Mouse (Mus musculus) myocyte (in vitro differentiated cells): ENCODE measurements at regions not wholly inside any gene's neighbourhood (a gene's known extent, or its start where the extent isn't known, plus 50 kb on each side); places are given as distances from the start of the nearest gene placed in this dataset.

Experiments used
- CEBPB ChIP-seq: IDR thresholded peaks from 2 replicates; pipeline ENCODE4 v1.6.1; 2011; ENCODE audit warnings: mild to moderate bottlenecking, moderate library complexity; ENCODE audit not compliant: poor library complexity, insufficient read depth, severe bottlenecking
- E2F4 ChIP-seq: IDR thresholded peaks from one replicate; pipeline ENCODE4 v1.6.1; 2011; ENCODE audit warnings: mild to moderate bottlenecking, control low read depth, moderate library complexity; ENCODE audit not compliant: insufficient read depth
- MAX ChIP-seq: IDR thresholded peaks from one replicate; pipeline ENCODE4 v1.6.1; 2011; ENCODE audit warnings: low read depth, mild to moderate bottlenecking, control low read depth
- MYOD1 ChIP-seq, 3 experiments: IDR thresholded peaks; one replicate each; pipeline ENCODE4 v1.6.1; 2011; ENCODE audit warnings: control low read depth in 2 of 3, low read depth in 2 of 3, mild to moderate bottlenecking in 2 of 3, moderate library complexity in 1 of 3; ENCODE audit not compliant: insufficient read length in 2 of 3, control insufficient read depth in 1 of 3
- MYOG ChIP-seq, 3 experiments: IDR thresholded peaks; one replicate each; pipeline ENCODE4 v1.6.1; 2011; ENCODE audit warnings: control low read depth in 2 of 3, low read depth in 2 of 3, mild to moderate bottlenecking in 2 of 3; ENCODE audit not compliant: insufficient read length in 2 of 3, control insufficient read depth in 1 of 3, insufficient read depth in 1 of 3
- POLR2A ChIP-seq: IDR thresholded peaks from one replicate; pipeline ENCODE4 v1.6.1; 2011; ENCODE audit warnings: low read depth, mild to moderate bottlenecking, control low read depth, moderate library complexity; ENCODE audit not compliant: insufficient read length
- POLR2AphosphoS2 ChIP-seq: IDR thresholded peaks from one replicate; pipeline ENCODE4 v1.6.1; 2011; ENCODE audit warnings: low read depth, control low read depth; ENCODE audit not compliant: insufficient read length
- REST ChIP-seq: IDR thresholded peaks from one replicate; pipeline ENCODE4 v1.6.1; 2011; ENCODE audit warnings: mild to moderate bottlenecking, control low read depth, moderate library complexity; ENCODE audit not compliant: insufficient read depth, insufficient read length
- SRF ChIP-seq: IDR thresholded peaks from one replicate; pipeline ENCODE4 v1.6.1; 2011; ENCODE audit warnings: low read depth; ENCODE audit not compliant: control insufficient read depth, insufficient read length
- TCF12 ChIP-seq: IDR thresholded peaks from one replicate; pipeline ENCODE4 v1.6.1; 2011; ENCODE audit warnings: mild to moderate bottlenecking, control low read depth; ENCODE audit not compliant: poor library complexity, insufficient read depth, severe bottlenecking
- TCF3 ChIP-seq: IDR thresholded peaks from one replicate; pipeline ENCODE4 v1.6.1; 2011; ENCODE audit warnings: low read depth, control low read depth; ENCODE audit not compliant: insufficient read length
- USF1 ChIP-seq: IDR thresholded peaks from one replicate; pipeline ENCODE4 v1.6.1; 2011; ENCODE audit warnings: low read depth, mild to moderate bottlenecking, control low read depth, moderate library complexity

DNA sequence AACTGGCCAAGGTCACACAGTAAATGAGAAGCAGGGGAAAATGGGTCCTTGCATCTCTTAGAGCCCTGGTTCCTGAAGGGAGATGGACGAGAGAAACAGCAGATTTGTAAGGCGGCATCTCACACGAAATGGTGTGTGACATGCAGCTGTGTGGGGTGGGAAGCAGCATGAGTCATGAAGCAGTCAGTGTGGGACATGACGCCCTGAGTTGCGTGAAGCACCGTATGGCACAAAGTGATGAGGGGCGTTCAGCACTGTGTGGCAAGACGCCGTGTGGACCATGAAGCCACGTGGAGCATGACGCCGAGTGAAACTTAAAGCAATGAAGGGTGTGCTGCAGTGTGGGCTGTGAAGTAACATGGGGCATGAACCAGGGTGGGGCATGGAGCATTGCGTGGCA, 414.9 kb upstream of the Zmiz1 start:
- TF ChIP-seq E2F4 (no peak), POLR2AphosphoS2 (no peak), CEBPB (no peak), MYOG (IDR thresholded peaks at IDR 0.05; ENCODE audit: control insufficient read depth in 1 of 3, insufficient read depth in 1 of 3, insufficient read length in 2 of 3, low read depth in 2 of 3) (no peak), USF1 (no peak), POLR2A (no peak), SRF (no peak), MAX (no peak), MYOD1 (IDR thresholded peaks at IDR 0.05; ENCODE audit: control insufficient read depth in 1 of 3, insufficient read length in 2 of 3, low read depth in 2 of 3) (peak in 1 of 3 experiments; percentile 29), TCF12 (no peak), REST (no peak), TCF3 (no peak)
